13 mouse cellular contexts compared by ENCODE assay signal in the genomic region with DNA sequence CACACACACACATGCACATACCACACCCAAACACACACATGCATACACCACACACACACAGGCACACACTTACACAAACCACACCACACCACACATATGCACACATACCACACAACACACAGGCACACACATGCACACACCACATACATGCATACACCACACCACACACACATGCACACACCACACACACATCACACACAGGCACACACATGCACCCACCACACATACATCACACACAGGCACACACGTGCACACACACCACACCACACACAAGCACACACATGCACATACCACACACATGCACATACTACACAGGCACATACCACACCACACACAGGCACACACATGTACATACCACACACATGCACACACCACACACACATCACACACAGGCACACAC.
"Had no signal": no experiment of that assay in that cellular context is flagged by ENCODE, and none has a peak within 500 bp of the region (broad histone marks: within the 10 kb centered on the region; RNA-seq: fewer than 3 reads in every experiment).

No protein-coding gene starts in this region.

- DNase-seq: kidney, adult 2 months; kidney, postnatal 14 days; left cerebral cortex, postnatal 4 days; lung, adult 18-20 months; right cerebral cortex, postnatal 14 days; thymus, postnatal 4 days had no signal

- H3K9me3 ChIP-seq: kidney, embryonic 15.5 days; midbrain, embryonic 15.5 days; neural tube, embryonic 13.5 days; stomach, embryonic 15.5 days had no signal

- H3K36me3 ChIP-seq: kidney, embryonic 15.5 days; midbrain, embryonic 15.5 days; neural tube, embryonic 13.5 days; stomach, embryonic 15.5 days had no signal

- H3K4me3 ChIP-seq: kidney, embryonic 15.5 days; midbrain, embryonic 15.5 days; neural tube, embryonic 13.5 days; stomach, embryonic 15.5 days had no signal

- ATAC-seq: intestine, embryonic 16.5 days; midbrain, embryonic 15.5 days had no signal

- H3K9ac ChIP-seq: kidney, embryonic 15.5 days; liver, embryonic 14.5 days; midbrain, embryonic 15.5 days; neural tube, embryonic 13.5 days; stomach, embryonic 15.5 days had no signal

- H3K4me2 ChIP-seq: kidney, embryonic 15.5 days; midbrain, embryonic 11.5 days; midbrain, embryonic 15.5 days; neural tube, embryonic 13.5 days; stomach, embryonic 15.5 days had no signal

- H3K27ac ChIP-seq: kidney, embryonic 15.5 days; liver, embryonic 14.5 days; midbrain, embryonic 15.5 days; neural tube, embryonic 13.5 days; stomach, embryonic 15.5 days had no signal

- H3K4me1 ChIP-seq: kidney, embryonic 15.5 days; midbrain, embryonic 15.5 days; stomach, embryonic 15.5 days had no signal

- H3K27me3 ChIP-seq: kidney, embryonic 15.5 days; midbrain, embryonic 15.5 days; neural tube, embryonic 13.5 days; stomach, embryonic 15.5 days had no signal
